Mouse (Mus musculus): ENCODE measurements around the gene 4833427G06Rik. TPM values are rescaled to one million over a fixed set of nuclear protein-coding genes. Genes with fewer than 3 reads are reported as not detected.
A peak's percentile ranks its signal among the peaks of the same experiment; 100 is the strongest.

Gene 4833427G06Rik
- polyA plus RNA-seq, 1 experiment, result 39.0 TPM

DNA sequence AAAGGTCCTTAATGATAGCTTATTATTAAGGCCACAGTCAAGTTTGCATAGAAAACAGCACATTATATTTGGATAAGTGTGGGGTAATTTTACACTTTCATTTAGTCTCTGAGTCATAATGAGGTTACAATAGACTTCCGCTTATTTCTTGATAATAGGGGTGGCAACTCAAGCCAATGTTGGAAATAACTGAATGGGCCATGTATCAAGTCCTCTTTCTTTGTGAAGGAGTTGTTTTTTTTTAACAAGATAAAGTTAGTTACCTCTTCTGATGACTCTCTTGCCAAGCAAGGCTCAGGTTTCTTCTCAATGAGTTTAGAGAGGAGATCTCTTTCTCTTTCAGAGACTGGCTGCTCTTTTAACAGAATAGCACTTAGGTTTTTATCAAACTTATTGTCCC, 36.4 kb upstream of the 4833427G06Rik start:
- Histone ChIP-seq H3K4me1 (ENCODE audit: control insufficient read depth, insufficient read depth, low read length) (no peaks in the 10 kb centered on the region), H3K27me3 (ENCODE audit: control insufficient read depth, insufficient read depth, low read length) (no peaks in the 10 kb centered on the region), H3K36me3 (ENCODE audit: control insufficient read depth, insufficient read depth, low read length) (no peaks in the 10 kb centered on the region), H3K4me3 (ENCODE audit: control insufficient read depth, low read depth, low read length) (no peak overlapping the region), H3K27ac (ENCODE audit: control insufficient read depth, insufficient read depth, low read depth, low read length) (no peak overlapping the region)
- TF ChIP-seq POLR2A (IDR thresholded peaks at IDR 0.05; ENCODE audit: control insufficient read depth, low read depth, low read length) (no peak), CTCF (IDR thresholded peaks at IDR 0.05; ENCODE audit: control insufficient read depth, insufficient read depth, insufficient replicate concordance, low read depth, low read length) (no peak)

DNA sequence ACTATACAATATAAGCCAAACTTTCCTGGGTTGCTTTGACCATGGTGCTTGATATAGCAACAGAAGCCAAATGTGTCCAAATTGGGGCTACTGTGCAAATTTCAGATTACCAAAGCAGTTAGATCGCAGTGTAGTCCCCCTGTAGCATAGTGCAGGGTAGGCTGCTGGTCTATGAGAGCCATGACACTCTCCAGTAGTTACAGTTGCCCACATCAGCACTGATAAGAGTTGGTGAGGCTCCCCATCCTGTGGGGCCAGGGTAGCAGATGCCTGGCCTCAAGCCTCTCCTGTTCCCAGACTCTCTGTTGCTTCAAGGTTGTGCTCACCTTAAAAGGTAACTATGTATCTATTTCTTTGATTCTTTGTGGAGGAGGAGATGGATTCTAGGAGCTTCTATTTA, 36.0 kb upstream of the 4833427G06Rik start:
- TF ChIP-seq CTCF (IDR thresholded peaks at IDR 0.05; ENCODE audit: control insufficient read depth, insufficient read depth, insufficient replicate concordance, low read depth, low read length) (no peak), POLR2A (IDR thresholded peaks at IDR 0.05; ENCODE audit: control insufficient read depth, low read depth, low read length) (no peak)
- H3K27me3 ChIP-seq (ENCODE audit: control insufficient read depth, insufficient read depth, low read length), result no peaks in the 10 kb centered on the region

DNA sequence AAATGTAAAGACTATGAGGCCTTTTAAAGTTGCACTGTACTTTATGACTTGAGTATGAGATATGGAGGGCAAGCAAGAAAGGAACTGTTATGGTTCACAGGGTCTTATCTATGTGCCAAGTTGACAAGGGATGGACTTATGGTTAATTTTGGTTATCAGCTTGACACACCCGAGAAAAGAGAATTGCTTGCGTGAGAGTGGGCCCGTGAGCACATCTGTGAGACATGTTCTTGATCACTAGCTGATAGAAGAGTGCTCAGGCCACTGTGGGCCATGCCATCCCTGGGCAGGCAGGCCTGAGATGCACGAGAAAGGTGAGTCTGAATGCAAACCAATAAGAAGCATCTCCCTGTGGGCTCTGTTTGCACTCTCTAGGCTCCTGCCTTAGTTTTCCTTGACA, 35.6 kb upstream of the 4833427G06Rik start:
- TF ChIP-seq POLR2A (IDR thresholded peaks at IDR 0.05; ENCODE audit: control insufficient read depth, low read depth, low read length), result no peak
- TF ChIP-seq CTCF (IDR thresholded peaks at IDR 0.05; ENCODE audit: control insufficient read depth, insufficient read depth, insufficient replicate concordance, low read depth, low read length), result no peak
- no peaks in the 10 kb centered on the region for H3K36me3 ChIP-seq (ENCODE audit: control insufficient read depth, insufficient read depth, low read length)
- no peak overlapping the region for H3K27ac ChIP-seq (ENCODE audit: control insufficient read depth, insufficient read depth, low read depth, low read length)
- H3K4me1 ChIP-seq (ENCODE audit: control insufficient read depth, insufficient read depth, low read length), result no peaks in the 10 kb centered on the region
- H3K4me3 ChIP-seq (ENCODE audit: control insufficient read depth, low read depth, low read length), result no peak overlapping the region
- H3K27me3 ChIP-seq (ENCODE audit: control insufficient read depth, insufficient read depth, low read length), result no peaks in the 10 kb centered on the region

More for the DNA sequence above, 36.0 kb upstream of the 4833427G06Rik start:
- Histone ChIP-seq H3K36me3 (ENCODE audit: control insufficient read depth, insufficient read depth, low read length) (no peaks in the 10 kb centered on the region), H3K4me3 (ENCODE audit: control insufficient read depth, low read depth, low read length) (no peak overlapping the region), H3K4me1 (ENCODE audit: control insufficient read depth, insufficient read depth, low read length) (no peaks in the 10 kb centered on the region), H3K27ac (ENCODE audit: control insufficient read depth, insufficient read depth, low read depth, low read length) (no peak overlapping the region)

DNA sequence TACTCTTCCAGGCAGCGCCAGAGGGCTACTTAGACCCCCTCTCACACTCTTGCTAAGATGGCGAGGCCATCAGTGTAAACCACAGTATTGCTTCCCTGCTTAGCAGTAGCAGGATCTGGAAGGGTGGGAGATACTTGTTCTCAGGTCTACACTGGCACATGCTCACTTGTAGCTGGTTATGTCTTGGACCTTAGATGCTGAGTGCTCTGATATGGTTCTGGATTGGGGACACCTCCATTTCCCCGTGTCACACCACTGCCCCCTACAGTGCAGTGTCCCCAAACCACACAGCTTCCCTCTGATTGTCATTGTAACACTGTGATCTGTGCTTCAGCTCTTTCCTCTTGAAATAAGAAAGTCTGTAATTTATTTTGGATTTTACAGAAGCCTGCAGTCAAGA, 35.1 kb upstream of the 4833427G06Rik start:
- H3K4me3 ChIP-seq (ENCODE audit: control insufficient read depth, low read depth, low read length), result no peak overlapping the region
- H3K4me1 ChIP-seq (ENCODE audit: control insufficient read depth, insufficient read depth, low read length), result no peaks in the 10 kb centered on the region
- TF ChIP-seq CTCF (IDR thresholded peaks at IDR 0.05; ENCODE audit: control insufficient read depth, insufficient read depth, insufficient replicate concordance, low read depth, low read length), result peak; percentile 49; the same call in 1 of the 2 replicates
- TF ChIP-seq POLR2A (IDR thresholded peaks at IDR 0.05; ENCODE audit: control insufficient read depth, low read depth, low read length), result no peak
- H3K27ac ChIP-seq (ENCODE audit: control insufficient read depth, insufficient read depth, low read depth, low read length), result no peak overlapping the region
- no peaks in the 10 kb centered on the region for H3K36me3 ChIP-seq (ENCODE audit: control insufficient read depth, insufficient read depth, low read length)
- H3K27me3 ChIP-seq (ENCODE audit: control insufficient read depth, insufficient read depth, low read length), result no peaks in the 10 kb centered on the region

DNA sequence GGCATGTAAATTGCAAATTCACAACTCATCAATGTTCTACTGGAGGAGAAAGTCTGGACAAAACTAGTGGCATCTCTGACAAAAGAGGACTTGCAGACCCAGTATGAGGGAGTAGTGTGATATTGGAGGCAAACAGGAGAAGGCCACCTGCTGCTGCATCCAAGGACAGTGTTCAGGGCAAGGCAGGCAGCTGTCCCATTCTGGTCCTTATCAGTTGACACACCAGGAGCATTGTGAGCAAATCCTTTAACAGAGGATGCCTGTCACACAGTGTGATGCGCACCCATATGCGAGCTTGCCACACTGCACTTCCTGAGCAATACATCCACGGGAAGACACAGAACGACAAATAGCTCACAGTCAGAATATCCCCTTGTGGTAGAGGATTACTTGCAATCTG, 12.9 kb upstream of the 4833427G06Rik start:
- Histone ChIP-seq H3K36me3 (ENCODE audit: control insufficient read depth, insufficient read depth, low read length) (no peaks in the 10 kb centered on the region), H3K4me1 (ENCODE audit: control insufficient read depth, insufficient read depth, low read length) (no peaks in the 10 kb centered on the region), H3K4me3 (ENCODE audit: control insufficient read depth, low read depth, low read length) (no peak overlapping the region; the same call in 1 of the 2 replicates), H3K27ac (ENCODE audit: control insufficient read depth, insufficient read depth, low read depth, low read length) (no peak overlapping the region), H3K27me3 (ENCODE audit: control insufficient read depth, insufficient read depth, low read length) (no peaks in the 10 kb centered on the region)
- peak; percentile 59; the same call in 1 of the 2 replicates for TF ChIP-seq POLR2A (IDR thresholded peaks at IDR 0.05; ENCODE audit: control insufficient read depth, low read depth, low read length)
- no peak for TF ChIP-seq CTCF (IDR thresholded peaks at IDR 0.05; ENCODE audit: control insufficient read depth, insufficient read depth, insufficient replicate concordance, low read depth, low read length)

DNA sequence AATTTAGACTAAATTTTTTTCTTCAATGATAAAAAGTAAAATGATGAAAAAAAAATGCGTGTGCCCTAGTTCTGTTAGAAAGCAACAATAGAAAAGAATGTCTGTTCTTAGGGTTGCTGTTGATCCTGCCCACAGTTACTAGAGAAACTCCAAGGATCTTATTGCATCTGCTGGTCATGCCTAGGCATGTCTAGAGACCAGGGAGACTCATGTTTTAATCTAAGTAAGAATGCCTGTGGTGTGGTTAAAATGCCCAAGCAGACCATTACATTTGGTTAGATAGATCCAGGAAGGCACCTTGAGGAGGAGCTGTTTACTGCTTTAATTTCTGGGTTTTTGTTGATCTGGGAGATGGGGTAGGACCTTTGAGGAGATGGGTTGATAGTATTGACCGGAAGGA, 3.9 kb upstream of the 4833427G06Rik start:
- Histone ChIP-seq H3K27me3 (ENCODE audit: control insufficient read depth, insufficient read depth, low read length) (no peaks in the 10 kb centered on the region), H3K4me3 (ENCODE audit: control insufficient read depth, low read depth, low read length) (no peak overlapping the region; the same call in 1 of the 2 replicates), H3K27ac (ENCODE audit: control insufficient read depth, insufficient read depth, low read depth, low read length) (no peak overlapping the region), H3K4me1 (ENCODE audit: control insufficient read depth, insufficient read depth, low read length) (peaks cover 4% of the 10 kb centered on the region; the same call in 1 of the 2 replicates), H3K36me3 (ENCODE audit: control insufficient read depth, insufficient read depth, low read length) (peaks cover 2% of the 10 kb centered on the region; the same call in 1 of the 2 replicates)
- no peak for TF ChIP-seq CTCF (IDR thresholded peaks at IDR 0.05; ENCODE audit: control insufficient read depth, insufficient read depth, insufficient replicate concordance, low read depth, low read length)
- TF ChIP-seq POLR2A (IDR thresholded peaks at IDR 0.05; ENCODE audit: control insufficient read depth, low read depth, low read length), result no peak

DNA sequence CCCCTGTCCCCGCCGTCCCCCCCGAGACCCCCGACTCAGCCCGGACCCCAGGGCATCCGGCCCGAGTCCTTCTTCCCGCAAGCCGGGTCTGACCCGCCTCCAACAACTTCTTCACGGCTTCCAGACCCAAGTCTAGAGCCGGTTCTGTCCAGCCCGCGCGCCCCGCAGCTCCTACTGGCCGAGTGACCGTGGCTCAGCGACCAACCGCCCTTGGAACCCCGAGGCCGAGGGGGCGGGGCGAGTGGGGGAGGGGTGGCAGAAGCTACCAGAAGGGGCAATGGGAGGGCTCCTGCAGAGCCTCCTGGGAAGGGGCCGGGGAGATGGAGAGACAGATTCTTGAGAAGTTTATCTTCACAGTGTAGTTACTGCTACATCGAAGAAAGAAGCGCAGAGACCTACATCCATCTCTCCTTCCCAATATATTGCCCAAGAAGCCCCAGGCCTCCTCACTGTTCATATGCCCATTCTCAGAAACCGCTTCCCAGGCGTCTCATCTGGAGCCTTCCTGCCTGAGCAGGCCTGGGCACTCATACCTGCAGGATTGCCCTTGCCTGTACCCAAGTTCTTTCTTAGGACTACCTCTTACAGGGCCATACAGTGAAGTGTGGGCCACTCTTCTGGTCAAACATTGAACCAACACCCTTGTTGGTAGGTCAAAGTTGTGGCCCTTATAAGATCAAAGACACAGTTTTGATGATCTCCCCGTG, 2.1 kb upstream of the 4833427G06Rik start:
- Histone ChIP-seq H3K36me3 (ENCODE audit: control insufficient read depth, insufficient read depth, low read length) (peaks cover 2% of the 10 kb centered on the region; the same call in 1 of the 2 replicates), H3K27me3 (ENCODE audit: control insufficient read depth, insufficient read depth, low read length) (no peaks in the 10 kb centered on the region), H3K4me3 (ENCODE audit: control insufficient read depth, low read depth, low read length) (peak overlapping the region; percentile 92), H3K27ac (ENCODE audit: control insufficient read depth, insufficient read depth, low read depth, low read length) (peak overlapping the region; percentile 99), H3K4me1 (ENCODE audit: control insufficient read depth, insufficient read depth, low read length) (peaks cover 4% of the 10 kb centered on the region; the same call in 1 of the 2 replicates)
- peak; percentile 82; the same call in 1 of the 2 replicates for TF ChIP-seq POLR2A (IDR thresholded peaks at IDR 0.05; ENCODE audit: control insufficient read depth, low read depth, low read length)
- no peak for TF ChIP-seq CTCF (IDR thresholded peaks at IDR 0.05; ENCODE audit: control insufficient read depth, insufficient read depth, insufficient replicate concordance, low read depth, low read length)
